Comparison of ENCODE assay signal across 8 mouse cellular contexts in genomic region chr6:72537998-72538500, GRCm38 (mm10). TPM values are rescaled to one million over a fixed set of nuclear protein-coding genes. Genes with fewer than 3 reads are reported as not detected.
DNase-seq lines count a peak whose midpoint lies in the region; ATAC-seq and TF ChIP-seq lines count a peak whose summit lies in the region.

No protein-coding gene starts in this region.

- DNase-seq in lung, adult 2 months: no peak
- no peak for DNase-seq in lung, postnatal 4 days
- no peak for DNase-seq in embryonic facial prominence, embryonic 11.5 days (ENCODE audit: low spot score)
- DNase-seq in left cerebral cortex, postnatal 36 days (ENCODE audit: low spot score in 2 of 2): no peak
- no peak for DNase-seq in urinary bladder, adult 2 months (ENCODE audit: low spot score)
- no peak for DNase-seq in thymus, adult 18-20 months

- no peak for TF ChIP-seq POLR2A in lung, adult 2 months (IDR thresholded peaks at IDR 0.05; ENCODE audit: borderline replicate concordance, extremely low read depth, low read depth, low read length)

- H3K9ac ChIP-seq in embryonic facial prominence, embryonic 11.5 days (replicated peaks; ENCODE audit: low read length): peak overlapping the region; percentile 52; the same call in 1 of the 2 replicates
- peak overlapping the region; percentile 58 for H3K9ac ChIP-seq in intestine, postnatal 0 days (ENCODE audit: low read depth, low read length)
- peak overlapping the region; percentile 59 for H3K9ac ChIP-seq in neural tube, embryonic 15.5 days (replicated peaks)

- TF ChIP-seq CTCF in lung, adult 2 months (IDR thresholded peaks at IDR 0.05; ENCODE audit: insufficient read depth, low read length): no peak
- TF ChIP-seq CTCF in intestine, postnatal 0 days (IDR thresholded peaks at IDR 0.05; ENCODE audit: low read depth): no peak

- no peaks in the 10 kb centered on the region for H3K36me3 ChIP-seq in embryonic facial prominence, embryonic 11.5 days (replicated peaks; ENCODE audit: control insufficient read depth, insufficient read depth, low read depth, low read length)
- no peaks in the 10 kb centered on the region for H3K36me3 ChIP-seq in intestine, postnatal 0 days (ENCODE audit: control insufficient read depth, insufficient read depth)
- no peaks in the 10 kb centered on the region for H3K36me3 ChIP-seq in neural tube, embryonic 15.5 days

- no peak overlapping the region for H3K27ac ChIP-seq in embryonic facial prominence, embryonic 11.5 days (replicated peaks; ENCODE audit: low read depth, low read length)
- no peak overlapping the region for H3K27ac ChIP-seq in intestine, postnatal 0 days (ENCODE audit: low read depth, low read length)
- peak overlapping the region; percentile 28; the same call in 1 of the 2 replicates for H3K27ac ChIP-seq in neural tube, embryonic 15.5 days (replicated peaks)

- H3K27me3 ChIP-seq in embryonic facial prominence, embryonic 11.5 days (ENCODE audit: control insufficient read depth, insufficient read depth, low read length): no peaks in the 10 kb centered on the region
- H3K27me3 ChIP-seq in intestine, postnatal 0 days (replicated peaks; ENCODE audit: control insufficient read depth, insufficient read depth, low read length): no peaks in the 10 kb centered on the region
- H3K27me3 ChIP-seq in neural tube, embryonic 15.5 days (replicated peaks): no peaks in the 10 kb centered on the region

- no peaks in the 10 kb centered on the region for H3K4me1 ChIP-seq in lung, adult 2 months (ENCODE audit: control insufficient read depth, insufficient read depth, low read length)
- no peaks in the 10 kb centered on the region for H3K4me1 ChIP-seq in embryonic facial prominence, embryonic 11.5 days (ENCODE audit: control insufficient read depth, insufficient read depth, low read length)
- no peaks in the 10 kb centered on the region for H3K4me1 ChIP-seq in intestine, postnatal 0 days (replicated peaks; ENCODE audit: control insufficient read depth, insufficient read depth, low read length)
- peaks cover 21% of the 10 kb centered on the region for H3K4me1 ChIP-seq in neural tube, embryonic 15.5 days

- peak overlapping the region; percentile 59 for H3K4me3 ChIP-seq in lung, adult 2 months (replicated peaks; ENCODE audit: extremely low read depth, low read depth, low read length)
- H3K4me3 ChIP-seq in embryonic facial prominence, embryonic 11.5 days (ENCODE audit: low read depth, low read length): peak overlapping the region; percentile 39
- H3K4me3 ChIP-seq in intestine, postnatal 0 days (ENCODE audit: low read depth, low read length): peak overlapping the region; percentile 47
- H3K4me3 ChIP-seq in neural tube, embryonic 15.5 days (replicated peaks): peak overlapping the region; percentile 50

- WGBS in lung, adult 2 months: 46% methylated on average over 10 of the region's 10 CpGs
- 43% methylated on average over 10 of the region's 10 CpGs for WGBS in embryonic facial prominence, embryonic 11.5 days
- 52% methylated on average over 10 of the region's 10 CpGs for WGBS in intestine, postnatal 0 days
- WGBS in neural tube, embryonic 15.5 days: 54% methylated on average over 10 of the region's 10 CpGs

- peak overlapping the region; percentile 60 for H3K4me2 ChIP-seq in embryonic facial prominence, embryonic 11.5 days (ENCODE audit: low read depth, low read length)
- peak overlapping the region; percentile 83 for H3K4me2 ChIP-seq in intestine, postnatal 0 days (replicated peaks; ENCODE audit: low read depth)
- H3K4me2 ChIP-seq in neural tube, embryonic 15.5 days: peak overlapping the region; percentile 65

- intact Hi-C loops in left cerebral cortex, postnatal 36 days (cut with DNase I): loop anchor here (2.0 kb wide), 1 partner anchor 23 kb away; no protein-coding TSS in a partner anchor

- no peaks in the 10 kb centered on the region for H3K9me3 ChIP-seq in embryonic facial prominence, embryonic 11.5 days (replicated peaks; ENCODE audit: control insufficient read depth, low read length)
- H3K9me3 ChIP-seq in intestine, postnatal 0 days (ENCODE audit: control insufficient read depth): no peaks in the 10 kb centered on the region
- no peaks in the 10 kb centered on the region for H3K9me3 ChIP-seq in neural tube, embryonic 15.5 days (replicated peaks)

- ATAC-seq in embryonic facial prominence, embryonic 11.5 days (replicated peaks; ENCODE audit: insufficient number of reproducible peaks, low FRiP score, low TSS enrichment, low read depth): no peak
- peak; percentile 7; the same call in 1 of the 2 replicates for ATAC-seq in intestine, postnatal 0 days
- ATAC-seq in neural tube, embryonic 15.5 days (ENCODE audit: low FRiP score): no peak; the same call in 1 of the 2 replicates

RNA-seq across cellular contexts. Expression of gene Capg, which starts 6.1 kb away (rescaled TPM):
- 67.6 and 67.8 TPM in 2 replicates for polyA plus RNA-seq in lung, adult 2 months (2012; rRNA removed)
- polyA plus RNA-seq in embryonic facial prominence, embryonic 11.5 days (2014; fragmentation: Nextera tagmentation; extraction: Ambion mirVana): 17.5 and 20.8 TPM in 2 replicates
- 25.2 and 28.5 TPM in 2 replicates for polyA plus RNA-seq in intestine, postnatal 0 days (2015; fragmentation: Nextera tagmentation; extraction: Ambion mirVana)
- 8.4 and 23.4 TPM in 2 replicates for polyA plus RNA-seq in neural tube, embryonic 15.5 days (2015; fragmentation: Nextera tagmentation; extraction: Ambion mirVana)
- 1 to 10 TPM; 2.2 to 3.1 TPM for total RNA-seq in left cerebral cortex, postnatal 36 days (2021)
- 115 and 129 TPM in 2 replicates for polyA plus RNA-seq in urinary bladder, adult 2 months (2012; rRNA removed)

RNA-seq across cellular contexts. Expression of gene Sh2d6, which starts 16.5 kb away (rescaled TPM):
- polyA plus RNA-seq in lung, adult 2 months (2012; rRNA removed): 0.19 and 0.32 TPM in 2 replicates
- polyA plus RNA-seq in embryonic facial prominence, embryonic 11.5 days (2014; fragmentation: Nextera tagmentation; extraction: Ambion mirVana): not detected in 2 replicates
- polyA plus RNA-seq in intestine, postnatal 0 days (2015; fragmentation: Nextera tagmentation; extraction: Ambion mirVana): 0.12 and 0.16 TPM in 2 replicates
- 0.24 and 0.70 TPM in 2 replicates for polyA plus RNA-seq in neural tube, embryonic 15.5 days (2015; fragmentation: Nextera tagmentation; extraction: Ambion mirVana)
- total RNA-seq in left cerebral cortex, postnatal 36 days (2021): under 1 TPM; 0.54 to 0.72 TPM
- 2.2 and 2.8 TPM in 2 replicates for polyA plus RNA-seq in urinary bladder, adult 2 months (2012; rRNA removed)
